Mouse (Mus musculus): ENCODE results near the gene Spata46. TPM values are rescaled to one million over a fixed set of nuclear protein-coding genes. Genes with fewer than 3 reads are reported as not detected.

The Spata46 gene
- total RNA-seq (2022): not detected

DNA sequence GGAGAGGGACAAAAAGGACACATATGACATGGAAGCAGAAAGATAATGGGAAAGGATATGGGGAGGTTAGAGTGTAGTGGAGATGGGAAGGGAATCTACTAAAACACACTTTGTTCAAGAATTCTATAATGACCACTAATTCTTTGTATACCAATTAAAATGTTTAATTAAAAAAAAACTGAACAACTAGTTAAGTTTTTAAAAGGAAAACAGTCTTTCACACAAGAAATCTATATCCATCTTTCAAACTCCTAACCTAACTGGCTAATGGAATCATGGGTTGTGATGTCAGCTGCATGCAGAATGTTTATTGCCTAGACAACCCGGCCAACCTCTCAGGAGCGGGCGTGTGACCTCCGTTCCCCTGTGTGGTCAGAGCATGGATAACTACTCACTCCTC is at the start of gene Spata46:
Gene Spata46 (plus strand): TSS at position 301 of the 400 bp plus-strand sequence.
- no peak for DNase-seq

DNA sequence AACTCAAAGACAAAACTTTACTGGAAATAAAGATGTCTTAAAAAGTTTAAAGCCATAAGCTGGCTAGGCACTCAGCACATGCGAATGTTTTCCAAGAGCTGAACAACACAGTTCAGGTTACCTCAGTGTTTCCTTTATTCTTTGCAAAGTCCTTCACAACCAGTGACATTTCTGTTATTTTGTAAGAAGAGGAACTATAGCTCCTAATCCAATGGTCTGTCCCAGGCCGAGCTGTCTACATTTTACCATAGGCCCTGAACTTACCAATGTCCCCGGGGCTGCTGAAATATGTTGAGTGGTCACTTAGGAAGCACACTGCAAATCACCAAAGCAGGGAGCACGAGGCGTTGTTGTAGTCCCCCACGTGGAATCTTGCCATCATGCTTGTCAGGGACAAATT is 38.3 kb upstream of the Spata46 start:
- no peak for DNase-seq

DNA sequence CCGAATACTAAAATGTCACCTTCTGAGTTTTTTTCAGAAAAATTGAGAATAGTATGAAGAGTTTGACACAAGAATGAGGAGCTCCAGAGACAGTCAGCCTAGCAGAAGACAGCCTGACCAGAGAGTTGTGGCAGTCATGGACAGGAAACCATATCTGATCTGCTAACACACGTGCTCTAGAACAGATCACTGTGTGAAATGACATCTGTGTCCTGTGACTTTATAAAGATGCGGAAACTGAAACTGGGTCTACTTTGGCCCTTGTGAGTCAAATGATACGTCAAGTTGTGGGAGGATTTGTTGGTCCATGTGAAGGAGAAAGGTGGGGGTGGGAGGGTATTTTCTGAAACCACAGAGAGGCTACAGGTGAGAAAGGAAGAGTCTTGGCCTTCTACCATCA is 37.9 kb upstream of the Spata46 start:
- DNase-seq: no peak

DNA sequence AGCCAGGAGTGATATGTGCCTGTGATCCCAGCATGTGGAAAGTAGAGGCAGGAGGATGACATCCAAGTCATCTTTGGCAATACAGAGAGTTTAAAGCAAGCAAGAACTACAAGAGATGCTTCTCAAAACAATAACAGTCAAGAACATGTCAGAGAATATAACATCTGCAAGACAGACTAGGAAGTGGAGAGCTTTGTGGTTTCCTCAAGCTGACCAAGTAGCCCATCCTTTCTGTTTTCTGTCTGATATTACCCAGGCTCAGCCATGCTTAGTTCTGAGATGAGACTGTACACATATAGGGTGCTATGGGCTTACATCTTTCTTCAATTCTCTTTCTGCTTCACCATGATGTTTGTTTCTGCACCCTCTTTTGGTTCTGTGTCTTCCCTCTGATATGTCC is 35.4 kb upstream of the Spata46 start:
- DNase-seq: no peak

DNA sequence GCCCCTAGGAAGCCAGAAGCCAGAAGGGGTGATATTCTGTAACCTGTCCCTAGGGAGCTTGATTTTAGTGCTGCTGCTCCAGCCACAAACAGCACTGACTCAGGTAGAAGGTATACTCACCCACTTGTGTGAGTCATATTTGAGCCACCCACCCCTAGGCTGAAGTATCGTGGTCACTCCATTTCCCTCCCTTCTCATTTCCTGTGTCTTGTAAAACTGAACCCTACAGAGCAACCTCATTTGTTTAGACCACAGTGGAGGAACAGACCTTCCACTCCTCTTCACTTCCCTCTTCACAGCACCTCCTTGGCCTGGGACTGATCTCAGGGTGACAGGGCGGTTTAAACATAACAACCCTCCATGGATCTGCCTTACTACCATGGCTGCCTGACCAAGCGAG is 31.6 kb upstream of the Spata46 start, which contains the start of gene Sh2d1b1:
Gene Sh2d1b1 (plus strand): TSS at position 305 of the 400 bp plus-strand sequence.
- DNase-seq: no peak

DNA sequence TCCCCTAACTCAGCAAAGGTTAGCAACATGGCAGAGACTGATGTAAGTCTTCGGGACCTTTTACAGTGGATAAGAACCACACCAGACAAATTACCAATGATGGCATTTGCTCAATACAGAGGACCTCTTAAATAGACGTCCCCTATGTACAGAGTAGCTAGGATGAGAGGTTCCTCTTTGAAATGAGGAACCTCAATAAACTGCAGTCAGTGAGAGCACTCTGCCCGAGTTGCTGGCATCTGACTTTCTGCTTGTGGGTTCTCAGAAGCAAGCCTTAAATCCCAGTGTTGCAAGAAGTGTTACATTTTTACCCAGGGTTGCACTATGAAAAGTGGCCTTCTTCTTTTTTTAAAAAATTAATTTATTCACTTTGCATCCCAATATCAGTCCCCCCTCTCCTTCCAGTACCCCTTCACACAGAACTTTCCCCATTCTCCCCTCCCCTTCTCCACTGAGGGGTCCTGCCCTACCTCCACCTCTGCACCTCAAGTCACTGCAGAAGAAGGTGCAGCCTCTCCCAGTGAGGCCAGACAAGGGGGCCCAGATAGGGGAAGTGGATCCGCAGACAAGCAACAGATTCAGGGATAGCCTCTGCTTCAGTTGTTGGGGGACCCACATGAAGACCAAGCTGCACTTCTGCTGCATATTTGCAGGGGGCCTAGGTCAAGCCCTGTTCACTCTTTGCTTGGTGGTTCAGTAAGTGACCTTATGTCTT is 26.0 kb upstream of the Spata46 start:
- DNase-seq: no peak

DNA sequence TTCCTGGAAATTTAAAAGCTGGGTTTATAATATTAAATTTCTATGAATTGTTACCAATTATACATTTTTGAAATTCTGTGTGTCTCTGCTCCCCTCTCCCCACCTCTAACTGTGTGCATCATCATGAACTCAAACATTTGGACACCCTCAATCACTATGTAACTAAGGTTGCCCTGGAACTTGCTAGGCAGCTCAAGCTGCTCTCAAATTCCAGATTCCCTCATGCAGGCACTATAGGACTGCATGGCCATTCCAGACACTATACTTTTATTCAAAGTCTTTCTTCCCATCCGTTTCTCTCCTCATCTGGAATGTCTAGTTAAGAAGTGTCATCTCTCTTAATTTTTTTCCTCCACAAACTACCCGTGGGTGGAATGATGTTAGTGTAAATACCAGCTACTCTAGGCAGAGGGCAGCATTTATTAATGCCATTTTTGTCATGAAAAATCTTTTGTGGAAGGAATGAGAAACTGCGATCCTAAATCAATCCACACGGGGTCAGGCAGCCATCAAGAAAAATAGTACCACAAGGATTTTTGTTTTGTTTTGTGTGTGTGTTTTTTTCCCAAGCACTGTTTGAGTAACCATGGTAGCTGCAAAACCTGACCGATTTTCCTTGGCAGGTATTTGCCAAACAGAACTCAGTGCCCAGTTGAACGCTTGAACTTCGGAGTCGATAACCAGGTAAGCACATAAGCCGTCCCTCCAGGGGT is 16.2 kb upstream of the Spata46 start:
- DNase-seq: peak; percentile 28

DNA sequence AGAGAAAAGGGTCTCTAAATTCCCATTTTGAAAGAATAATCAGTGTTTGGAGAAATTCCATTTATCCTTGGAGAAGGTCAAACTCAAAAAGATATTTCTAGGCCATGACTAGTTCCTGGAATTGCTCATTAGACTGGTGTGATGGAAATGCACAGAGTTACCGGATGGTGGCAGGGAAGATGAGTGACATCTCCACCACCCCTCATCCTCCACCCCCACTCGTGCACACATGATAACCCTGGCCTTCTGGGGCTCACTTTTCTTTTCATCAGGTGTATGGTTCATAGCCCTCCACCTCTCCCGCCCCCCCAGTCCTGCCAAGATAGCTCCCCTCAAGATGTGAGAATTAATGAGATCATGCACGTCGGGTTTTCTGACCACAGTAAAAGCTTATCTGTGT is 15.3 kb upstream of the Spata46 start:
- no peak for DNase-seq

DNA sequence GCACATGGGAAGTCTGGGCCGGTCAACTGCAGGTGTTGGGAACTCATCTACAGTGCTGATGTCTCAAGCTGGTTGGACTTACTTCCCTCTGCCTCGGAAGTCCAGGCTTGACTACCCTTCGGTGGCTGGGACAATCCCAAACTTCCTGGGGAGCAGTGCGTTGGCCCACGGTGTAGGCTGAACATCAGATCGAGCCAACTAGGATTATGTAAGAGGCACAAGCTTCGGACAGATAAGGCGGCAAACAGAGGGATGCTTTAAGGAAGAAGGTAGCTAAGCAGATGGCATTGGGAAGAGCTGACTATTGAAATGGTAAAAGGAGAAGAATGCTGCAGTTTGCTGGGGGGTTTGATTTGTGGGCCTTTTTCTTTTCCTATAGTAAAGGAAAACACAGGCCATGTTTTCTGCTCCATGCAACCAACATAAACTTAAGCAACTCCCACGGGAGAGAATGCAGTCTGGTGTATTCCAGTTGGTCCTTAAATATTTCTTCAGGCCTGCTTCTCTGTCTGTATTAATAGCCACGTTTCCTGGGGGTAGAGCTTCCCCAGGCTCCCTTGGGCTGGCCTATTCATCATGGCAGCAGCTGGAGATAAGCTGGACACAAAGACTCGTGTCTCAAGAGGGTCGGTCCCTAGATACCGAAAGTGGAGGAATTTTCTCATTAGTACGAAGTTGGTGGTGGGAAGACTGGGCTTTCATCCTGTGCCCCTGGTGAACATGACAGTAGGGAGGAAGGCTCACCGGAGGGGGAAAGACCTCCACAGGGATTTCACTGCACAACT is 13.6 kb upstream of the Spata46 start:
- DNase-seq: no peak

DNA sequence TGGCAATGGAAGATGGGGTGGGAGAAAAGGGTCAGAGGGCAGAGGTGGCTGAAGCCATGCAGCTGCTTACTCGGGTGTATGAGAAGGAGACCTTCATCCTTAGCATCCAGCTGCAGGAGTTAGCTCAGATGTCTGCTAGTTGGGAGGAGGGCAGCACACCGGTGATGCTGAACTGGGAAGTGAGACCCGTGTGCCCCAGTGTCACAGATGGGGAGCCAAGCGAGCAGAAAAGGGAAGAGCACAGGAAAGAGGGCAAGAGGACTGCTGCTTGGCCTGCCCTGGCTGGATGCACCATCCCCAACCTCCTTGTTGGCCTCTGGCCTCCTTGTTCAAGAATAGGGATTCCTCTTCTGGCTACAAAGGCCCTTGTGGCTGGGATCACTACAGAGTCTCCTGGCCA is 9.1 kb upstream of the Spata46 start:
- DNase-seq: no peak

DNA sequence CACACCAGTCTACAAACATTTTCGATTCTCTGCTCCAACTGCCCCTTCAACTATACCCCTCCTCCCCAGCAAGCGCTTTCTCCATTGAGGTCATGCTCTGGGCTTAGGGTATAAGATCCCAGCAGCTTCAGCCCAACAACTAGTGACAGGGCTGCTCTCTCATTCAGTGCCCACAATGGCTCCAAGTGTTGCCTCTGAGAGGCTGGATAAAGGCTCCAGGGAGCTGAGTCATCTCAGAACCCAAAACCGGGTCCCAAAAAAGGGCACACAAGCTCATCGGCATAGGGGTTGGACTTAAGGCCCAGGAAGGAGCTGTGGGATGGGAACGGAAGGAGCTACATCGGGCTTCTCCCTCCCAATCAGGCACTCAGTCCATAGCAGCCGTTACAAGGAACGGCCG is 6.9 kb upstream of the Spata46 start:
- no peak for DNase-seq

DNA sequence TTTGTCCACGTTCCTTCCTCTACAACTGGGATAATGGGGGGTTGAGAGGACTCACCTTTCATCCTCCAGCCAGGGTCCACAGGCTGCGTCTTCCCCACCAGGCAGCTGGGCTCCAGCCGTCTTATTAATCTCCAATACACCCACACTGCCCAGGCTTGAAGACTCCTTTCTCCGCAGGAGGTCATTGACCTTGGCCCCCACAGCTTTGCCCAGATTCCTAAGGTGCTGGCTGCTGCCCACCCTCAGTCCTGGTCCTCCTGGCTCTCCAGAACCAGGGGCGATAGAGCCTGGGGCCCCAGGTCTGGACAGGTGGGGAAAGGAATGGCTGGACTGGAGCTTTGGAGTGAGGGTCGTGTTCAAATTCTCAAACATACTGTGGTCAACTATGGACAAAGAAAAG is 6.1 kb upstream of the Spata46 start:
- no peak for DNase-seq

DNA sequence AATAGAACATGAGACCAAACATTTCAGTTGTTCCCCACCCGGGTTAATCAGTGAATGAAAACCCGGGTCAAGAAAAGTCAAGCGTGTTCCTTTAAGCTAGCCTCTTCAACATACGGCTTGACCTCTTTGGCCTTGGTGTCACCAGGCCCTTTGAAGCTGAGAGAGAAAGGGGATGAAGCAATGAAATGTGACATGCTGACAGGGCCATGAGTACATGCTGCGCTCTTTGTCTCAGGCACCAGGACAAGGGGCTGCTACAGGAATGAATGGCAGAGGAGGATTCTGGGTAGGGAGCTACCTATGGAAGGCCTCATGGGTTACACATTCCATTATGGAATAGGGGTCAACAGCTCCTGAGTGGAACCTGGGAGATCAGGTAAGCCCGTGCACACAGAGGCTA is 5.5 kb upstream of the Spata46 start:
- DNase-seq: peak; percentile 8

DNA sequence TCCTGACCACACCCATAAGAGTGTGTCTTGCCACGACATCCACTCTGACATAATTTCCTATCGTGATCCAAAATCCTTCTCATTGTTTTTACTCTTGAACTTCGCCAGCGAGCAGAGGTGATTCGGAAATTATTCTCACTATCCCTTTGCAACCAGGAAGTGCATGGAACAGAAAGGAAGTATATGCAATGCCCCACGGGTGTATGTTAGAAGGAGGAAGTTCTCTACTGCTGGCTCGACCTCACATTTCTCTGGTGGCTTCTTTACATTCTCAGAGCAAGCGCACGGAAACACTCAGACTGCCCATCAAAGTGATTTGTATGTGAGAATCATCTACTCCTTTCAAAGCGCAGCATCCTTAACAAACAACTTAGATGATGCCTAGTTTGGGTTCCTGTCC is 3.6 kb upstream of the Spata46 start:
- DNase-seq: no peak

DNA sequence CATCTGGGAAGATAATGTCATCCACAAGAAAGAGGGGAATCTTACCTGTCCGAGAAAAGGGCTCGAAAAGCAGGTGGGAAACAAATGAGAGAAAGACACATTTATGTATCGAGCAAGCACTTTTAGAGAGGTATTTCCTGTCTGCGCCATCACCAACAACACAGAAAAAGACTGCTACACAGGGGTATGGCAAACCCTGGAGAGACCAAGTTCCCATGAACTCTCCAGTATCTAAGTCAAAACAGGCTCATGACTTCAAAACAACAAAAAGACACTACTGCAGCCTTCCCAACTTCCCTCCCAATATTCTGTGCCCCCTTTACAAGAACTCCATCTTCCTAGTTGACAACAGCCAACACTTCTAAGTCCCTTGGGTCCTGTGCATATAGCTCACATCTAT is 2.4 kb upstream of the Spata46 start, which contains the start of gene Gm7694:
Gene Gm7694 (minus strand): TSS at position 101 of the 400 bp plus-strand sequence.
- DNase-seq: no peak

DNA sequence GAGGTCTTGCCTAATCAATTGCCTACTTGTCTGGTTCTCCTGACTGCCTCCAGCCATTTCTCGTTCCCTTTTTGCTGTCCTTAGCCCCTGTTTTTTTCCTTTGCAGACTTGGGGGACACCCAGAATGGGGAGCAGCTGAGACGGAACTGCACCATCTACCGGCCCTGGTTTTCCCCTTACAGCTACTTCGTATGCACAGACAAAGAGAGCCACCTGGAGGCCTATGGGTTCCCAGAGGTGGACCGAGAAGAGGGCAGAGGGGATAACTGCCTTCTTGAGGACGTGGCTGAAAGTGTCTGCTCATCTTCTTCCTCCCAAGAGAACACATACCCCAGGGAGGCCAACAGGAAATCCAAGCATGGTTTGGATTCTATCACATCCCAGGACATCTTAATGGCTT is 2.8 kb downstream of the Spata46 start:
- no peak for DNase-seq

DNA sequence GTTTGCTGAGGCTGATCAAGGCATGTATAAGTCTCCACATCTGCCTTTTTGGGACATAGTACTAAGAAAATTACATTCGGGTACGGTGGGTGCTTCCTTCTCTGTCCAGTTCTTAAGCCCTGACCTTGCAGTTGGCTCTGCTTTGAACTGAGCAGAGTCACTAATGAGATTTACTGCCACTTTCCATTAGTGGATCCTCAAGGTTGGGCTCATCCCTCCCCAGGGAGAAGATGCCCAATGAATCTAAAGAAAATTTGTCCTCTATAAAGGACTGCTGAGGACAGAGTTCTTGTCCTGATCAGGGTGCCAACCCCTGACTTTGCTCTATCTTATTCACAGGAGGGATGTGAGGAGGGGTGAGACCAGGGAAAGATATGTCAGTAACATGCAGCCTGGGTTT is 13.4 kb downstream of the Spata46 start:
- peak; percentile 18 for DNase-seq

DNA sequence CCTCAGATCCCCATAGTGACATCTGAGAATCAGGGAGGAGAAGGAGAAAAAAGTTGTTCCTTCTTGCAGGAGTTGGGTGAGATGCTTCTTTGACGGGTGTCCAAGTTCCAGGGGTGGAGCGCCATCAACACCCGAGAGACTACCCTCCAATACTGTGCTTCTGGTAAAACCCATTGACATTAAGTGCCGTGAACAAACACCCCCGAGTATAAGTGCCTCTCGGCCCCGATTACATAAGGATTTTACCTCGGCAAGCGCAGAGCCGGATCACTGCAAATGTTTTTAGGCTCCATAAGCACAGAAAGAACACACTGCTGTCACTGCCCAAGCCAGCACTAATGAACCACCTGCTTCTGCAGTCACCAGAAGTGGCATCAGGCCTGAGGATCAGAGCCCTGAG is 14.4 kb downstream of the Spata46 start:
- no peak for DNase-seq

DNA sequence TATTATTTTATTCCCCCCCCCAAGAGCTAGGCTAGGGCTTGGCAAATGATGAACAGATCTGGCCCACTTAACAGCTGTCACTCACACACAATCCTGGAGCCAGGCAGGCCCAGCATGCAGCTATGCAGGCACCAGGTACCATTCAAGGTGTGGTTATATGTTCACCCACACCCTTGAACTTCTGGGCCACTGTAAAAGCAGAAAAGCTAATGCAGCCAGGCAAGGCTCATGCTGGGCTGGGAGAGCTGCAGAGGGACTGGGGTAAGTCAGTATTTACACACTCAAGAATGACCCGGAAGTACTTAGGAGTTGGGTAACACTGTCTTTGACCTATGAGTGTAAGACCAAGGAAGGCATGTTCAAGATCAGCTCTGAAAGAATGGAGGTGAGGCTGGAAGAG is 15.7 kb downstream of the Spata46 start:
- DNase-seq: no peak

DNA sequence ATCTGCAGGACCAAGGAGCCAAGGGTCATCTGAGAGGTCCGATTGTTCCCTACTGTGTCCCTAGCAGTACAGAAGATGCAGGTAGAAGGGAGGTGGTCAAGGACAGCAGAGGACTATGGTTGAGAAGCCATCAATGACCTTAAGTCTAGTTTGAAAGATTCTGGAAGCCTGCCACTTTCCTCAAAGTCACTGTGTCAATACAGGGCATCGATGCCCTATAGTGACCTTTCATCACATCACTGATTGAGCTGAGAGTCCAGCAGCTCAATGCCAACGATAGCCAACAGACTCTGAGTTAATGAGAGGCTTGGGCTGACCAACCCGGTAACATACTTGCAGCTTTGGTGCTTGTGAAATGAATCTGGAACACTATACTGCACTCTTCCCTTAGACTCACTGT is 16.7 kb downstream of the Spata46 start:
- no peak for DNase-seq

DNA sequence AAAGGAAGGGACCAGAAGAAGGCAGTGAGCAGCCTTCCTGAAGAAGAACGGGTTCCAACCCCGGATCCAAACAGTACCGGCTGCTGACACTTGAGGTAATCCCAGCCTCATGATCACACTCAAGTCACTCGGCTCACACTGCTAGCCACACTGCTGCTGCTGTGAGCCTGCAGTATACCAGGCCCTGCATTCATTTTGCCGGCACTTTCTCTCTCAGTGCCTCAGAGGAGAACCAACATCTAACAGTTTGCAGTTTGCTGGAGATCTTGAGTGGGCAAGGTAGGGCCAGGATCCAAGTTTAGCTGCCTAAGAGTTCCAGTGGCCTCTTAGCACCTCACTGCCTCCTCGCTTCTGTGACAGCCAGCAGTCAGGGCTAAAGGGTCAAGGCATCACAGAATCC is 23.3 kb downstream of the Spata46 start:
- DNase-seq: no peak

DNA sequence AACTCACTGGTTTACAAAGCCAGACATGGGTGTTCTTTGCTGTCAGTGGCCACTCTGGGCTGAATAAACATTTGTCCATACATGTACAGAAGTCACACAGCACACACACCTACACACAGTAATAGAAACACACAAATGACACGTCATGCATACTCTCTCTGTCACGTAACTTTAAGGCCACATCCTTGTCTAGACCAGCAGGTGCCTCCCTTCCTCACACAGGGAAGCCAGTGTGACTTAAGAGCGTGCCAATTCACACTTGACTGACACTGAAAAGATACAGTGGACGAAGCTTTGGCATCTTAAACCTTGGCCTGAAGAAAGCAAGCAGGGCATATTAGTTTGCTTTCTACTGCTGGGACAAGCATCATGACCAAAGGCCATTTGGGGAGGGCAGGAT is 24.2 kb downstream of the Spata46 start:
- no peak for DNase-seq

DNA sequence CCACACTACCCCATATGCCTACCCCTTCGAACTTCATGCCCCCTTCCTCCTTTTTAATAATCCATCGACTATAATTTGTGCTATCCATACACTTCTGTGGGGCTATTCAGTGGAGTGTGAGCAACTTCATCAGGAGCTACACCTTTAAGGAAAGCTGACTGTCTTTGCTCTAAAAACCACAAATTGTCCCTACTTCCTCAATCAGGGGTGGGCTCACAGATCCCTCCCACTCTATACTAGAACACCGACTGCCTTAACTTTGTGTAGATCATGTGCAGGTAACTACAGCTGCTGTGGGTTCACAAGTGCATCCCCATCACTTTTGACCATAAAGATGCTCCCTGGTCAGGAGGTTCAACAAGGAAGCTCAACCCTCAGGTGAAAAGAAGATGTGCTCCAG is 31.3 kb downstream of the Spata46 start:
- DNase-seq: no peak
